Mouse (Mus musculus) spleen, adult 2 months (tissue): ENCODE data around the gene Mical2.

Experiments
- CTCF ChIP-seq: fragments of 200-500 bp; IDR thresholded peaks from 2 replicates; pipeline ENCODE4 v1.5.1; 2011; ENCODE audit warnings: mild to moderate bottlenecking, inconsistent platforms; ENCODE audit not compliant: insufficient read depth, insufficient read length, insufficient replicate concordance; ENCODE audit errors: extremely low read depth
- POLR2A ChIP-seq: fragments of 200-500 bp; IDR thresholded peaks from 2 replicates; pipeline ENCODE4 v1.6.1; 2011; ENCODE audit warnings: low read depth, low read length, inconsistent platforms

GRCm38 (mm10) chr7:112184519-112185225, 41.0 kb upstream of the Mical2 start:
- no peak for TF ChIP-seq CTCF
- TF ChIP-seq POLR2A: no peak
